Mouse (Mus musculus) olfactory bulb, adult 2 months (tissue): Measurements from ENCODE around the gene Tjp3.

Experiments used
- CTCF ChIP-seq: fragments of 200-500 bp; IDR thresholded peaks from 2 replicates; pipeline ENCODE4 v1.5.1; 2012; ENCODE audit warnings: low read depth, mild to moderate bottlenecking, low read length, moderate library complexity; ENCODE audit not compliant: insufficient read depth
- POLR2A ChIP-seq: fragments of 200-500 bp; IDR thresholded peaks from 2 replicates; pipeline ENCODE4 v1.6.1; 2012; ENCODE audit warnings: mild to moderate bottlenecking, low read depth, low read length, moderate library complexity; ENCODE audit not compliant: insufficient read depth

GRCm38 (mm10) chr10:81229735-81230437 lies 61.5 kb downstream of the Tjp3 start:
- no peak for TF ChIP-seq CTCF
- TF ChIP-seq POLR2A, result no peak
